Comparison of ENCODE assay signal across 18 mouse cellular contexts in the genomic region with DNA sequence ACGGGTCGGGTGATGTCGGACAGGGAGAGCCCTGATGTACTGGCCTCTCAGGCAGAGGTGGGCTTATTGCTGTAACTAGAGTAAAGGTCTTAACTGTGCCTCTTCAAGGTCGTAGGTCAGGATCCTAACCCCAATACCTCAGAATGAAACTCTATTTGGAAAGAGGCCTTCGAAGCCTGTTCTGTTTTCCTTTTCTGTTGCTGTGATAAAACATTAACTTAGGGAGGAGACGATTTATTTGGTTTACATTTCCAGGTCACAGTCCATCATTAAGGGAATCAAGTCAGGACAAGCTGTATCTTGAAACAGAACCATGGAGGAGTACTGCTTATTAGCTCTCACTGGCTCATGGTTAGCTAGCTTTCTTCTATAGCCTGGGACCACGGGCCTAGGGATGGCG.
"Had no signal": no experiment of that assay in that cellular context is flagged by ENCODE, and none has a peak within 500 bp of the region (broad histone marks: within the 10 kb centered on the region; RNA-seq: fewer than 3 reads in every experiment).

No protein-coding gene starts in this region.

- H3K4me1 ChIP-seq: midbrain, embryonic 10.5 days; midbrain, embryonic 12.5 days had no signal

- H3K4me2 ChIP-seq: lung, embryonic 14.5 days; midbrain, embryonic 12.5 days; neural tube, embryonic 13.5 days; neural tube, embryonic 15.5 days had no signal

- H3K9ac ChIP-seq: lung, embryonic 14.5 days; midbrain, embryonic 12.5 days; neural tube, embryonic 13.5 days; neural tube, embryonic 15.5 days had no signal

- H3K9me3 ChIP-seq: midbrain, embryonic 10.5 days; midbrain, embryonic 12.5 days; neural tube, embryonic 13.5 days; neural tube, embryonic 15.5 days had no signal

- H3K4me3 ChIP-seq: midbrain, embryonic 10.5 days; midbrain, embryonic 12.5 days; myocyte; neural tube, embryonic 13.5 days; neural tube, embryonic 15.5 days had no signal

- H3K27me3 ChIP-seq: midbrain, embryonic 12.5 days; neural tube, embryonic 13.5 days; neural tube, embryonic 15.5 days had no signal

- H3K27ac ChIP-seq: midbrain, embryonic 10.5 days; midbrain, embryonic 12.5 days; neural tube, embryonic 15.5 days had no signal

- H3K36me3 ChIP-seq: midbrain, embryonic 10.5 days; midbrain, embryonic 12.5 days; neural tube, embryonic 13.5 days; neural tube, embryonic 15.5 days had no signal

- DNase-seq: lung, adult 18-20 months; lung, embryonic 14.5 days; lung, postnatal 10 days; lung, postnatal 4 days; midbrain, embryonic 14.5 days; right cerebral cortex, adult 18-20 months; right cerebral cortex, postnatal 25 days; right cerebral cortex, postnatal 4 days; spleen, adult 18-20 months; thymus, adult 18-20 months; thymus, postnatal 14 days; thymus, postnatal 36 days had no signal

- ATAC-seq: midbrain, embryonic 16.5 days had no signal
